Mouse (Mus musculus): ENCODE results near the gene Vmn1r19. TPM values are rescaled to one million over a fixed set of nuclear protein-coding genes. Genes with fewer than 3 reads are reported as not detected.
"Not testable (repeated sequence)": the region's sequence is repeated elsewhere in the genome, so short reads cannot be mapped to it uniquely, and the experiment has no call there.

Vmn1r19 gene
- total RNA-seq (2022) = not detected

DNA sequence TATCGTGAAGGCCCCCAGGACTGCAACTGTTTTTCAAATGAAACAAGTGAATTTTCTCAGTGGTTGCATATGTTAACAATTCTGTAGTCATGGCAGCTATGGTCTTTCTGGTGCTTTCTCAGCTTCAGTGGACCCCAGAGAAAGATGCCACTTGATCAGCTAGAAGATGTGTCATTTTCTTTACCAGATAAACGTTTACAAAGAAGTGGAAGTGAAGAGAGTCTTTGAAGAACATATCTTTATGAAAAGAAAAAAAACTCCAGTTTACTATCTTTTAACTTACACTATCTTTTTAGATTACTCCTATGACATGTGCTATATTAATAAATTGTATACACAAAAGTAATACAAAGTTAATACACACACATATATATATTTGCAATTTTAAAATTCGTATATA, at the start of gene Vmn1r19:
TSS of gene Vmn1r19 (plus strand) at position 301 of the 400 bp plus-strand sequence.
- not testable (repeated sequence) for DNase-seq

DNA sequence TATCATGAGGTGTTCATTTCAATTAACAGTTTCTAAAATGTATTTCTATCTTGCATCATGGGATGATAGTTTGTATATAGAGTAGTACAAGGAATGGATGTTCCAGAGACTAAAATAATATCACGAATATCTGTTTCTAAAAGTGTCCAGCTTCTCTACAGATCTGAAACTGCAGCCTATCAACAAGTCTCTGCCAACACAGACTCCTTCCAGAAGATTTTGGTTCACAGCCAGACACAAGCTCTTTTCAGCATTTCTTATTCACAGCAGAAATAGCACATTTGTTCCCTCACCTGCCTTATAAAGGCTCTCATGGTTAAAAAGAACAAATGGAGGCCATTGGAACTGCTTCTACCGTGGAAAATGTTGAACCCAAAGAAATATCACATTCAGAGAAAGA, 46.7 kb upstream of the Vmn1r19 start:
- no peak for DNase-seq

DNA sequence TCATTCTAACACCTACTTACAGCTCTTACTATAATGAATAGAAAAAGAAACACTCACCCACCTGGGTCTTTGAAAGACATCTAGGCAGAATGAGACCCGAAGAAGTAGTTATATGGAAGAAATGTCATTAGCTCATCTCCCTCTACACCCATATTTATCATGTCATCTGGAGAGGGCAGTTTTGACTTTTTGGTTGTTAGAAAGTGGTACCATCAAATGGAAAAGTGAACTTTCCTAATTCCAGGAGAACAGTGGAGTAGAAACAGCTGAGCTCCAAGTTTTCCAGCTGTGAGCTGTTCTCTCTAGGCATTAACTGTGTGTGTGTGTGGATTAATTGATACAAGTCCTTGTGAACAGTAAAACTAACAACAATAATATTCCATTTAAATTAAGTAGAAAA, 40.0 kb upstream of the Vmn1r19 start, which contains the start of gene Vmn1r17:
TSS of gene Vmn1r17 (minus strand) at position 101 of the 400 bp plus-strand sequence.
- DNase-seq = no peak

DNA sequence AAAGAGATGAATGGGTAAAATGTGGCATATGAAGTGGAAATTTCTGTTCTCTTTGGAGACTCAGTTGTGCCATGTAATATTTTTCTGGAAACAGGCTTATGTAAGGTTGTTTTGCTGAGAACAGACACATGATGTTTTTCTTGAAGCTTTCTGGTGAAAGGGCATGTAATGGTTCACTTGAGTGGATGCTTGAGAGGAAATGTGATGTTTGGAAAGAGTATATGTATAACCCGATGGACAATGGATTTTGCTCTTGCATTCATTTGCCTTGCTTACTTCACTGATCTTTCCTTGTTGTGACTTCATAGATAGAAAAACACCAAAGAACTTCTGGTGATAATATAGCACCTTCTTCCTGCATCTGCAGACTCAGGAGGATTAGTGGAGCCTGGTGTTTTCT, 37.7 kb upstream of the Vmn1r19 start:
- DNase-seq = not testable (repeated sequence)

DNA sequence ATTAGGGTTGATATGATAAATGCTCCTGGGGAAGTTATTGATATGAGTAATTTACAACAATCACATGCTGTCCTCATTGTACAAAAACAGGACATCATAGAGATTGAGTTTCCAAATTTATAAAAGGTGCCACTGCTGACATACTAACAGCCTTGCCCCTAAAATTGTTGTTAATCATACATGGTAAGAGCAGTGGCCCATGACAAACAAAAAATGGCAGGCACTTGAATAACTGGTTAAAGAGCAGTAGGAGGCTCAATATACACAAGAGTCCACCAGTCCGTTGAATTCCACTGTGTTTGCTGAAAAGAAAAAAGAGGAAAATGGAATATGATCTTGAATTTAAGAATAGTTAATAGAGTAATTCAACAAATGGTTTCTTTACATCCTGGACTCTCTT, 36.1 kb upstream of the Vmn1r19 start:
- DNase-seq = no peak

DNA sequence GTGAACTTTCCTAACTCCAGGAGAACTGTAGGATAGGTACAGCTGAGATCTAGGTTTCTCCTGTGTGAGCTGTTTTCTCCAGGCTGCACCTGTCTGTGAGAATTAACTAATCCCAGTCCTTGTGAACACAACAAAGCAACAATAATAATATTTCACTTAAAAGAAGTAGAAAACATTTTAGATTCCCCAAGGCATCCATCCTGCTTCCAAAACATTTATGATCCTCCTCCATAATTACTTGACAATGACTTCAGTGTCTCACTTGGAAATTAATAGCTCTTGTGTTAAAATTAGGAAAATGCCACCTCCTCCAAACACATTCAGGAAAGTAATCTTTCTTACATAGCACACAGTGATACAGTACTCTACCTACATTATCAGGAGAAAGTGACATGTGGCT, 7.9 kb upstream of the Vmn1r19 start, which contains the start of gene Vmn1r18:
TSS of gene Vmn1r18 (minus strand) at position 101 of the 400 bp plus-strand sequence.
- DNase-seq = no peak

DNA sequence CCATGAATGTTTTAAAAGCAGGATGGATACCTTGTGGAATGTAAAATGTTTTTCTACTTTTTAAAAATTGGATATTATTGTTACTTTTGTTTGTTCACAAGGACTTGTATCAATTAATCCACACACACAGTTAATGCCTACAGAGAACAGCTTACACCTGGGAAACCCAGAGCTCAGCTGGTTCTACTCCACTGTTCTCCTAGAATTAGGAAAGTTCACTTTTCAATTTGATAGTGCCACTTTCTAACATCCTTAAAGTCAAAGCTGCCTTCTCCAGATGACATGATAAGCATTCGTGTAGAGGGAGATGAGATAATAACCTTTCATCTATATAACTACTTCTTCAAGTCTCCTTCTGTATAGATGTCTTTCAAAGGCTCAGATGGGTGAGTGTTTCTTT, 25.1 kb downstream of the Vmn1r19 start, which contains the start of gene Vmn1r20:
TSS of gene Vmn1r20 (plus strand) at position 301 of the 400 bp plus-strand sequence.
- DNase-seq = no peak

DNA sequence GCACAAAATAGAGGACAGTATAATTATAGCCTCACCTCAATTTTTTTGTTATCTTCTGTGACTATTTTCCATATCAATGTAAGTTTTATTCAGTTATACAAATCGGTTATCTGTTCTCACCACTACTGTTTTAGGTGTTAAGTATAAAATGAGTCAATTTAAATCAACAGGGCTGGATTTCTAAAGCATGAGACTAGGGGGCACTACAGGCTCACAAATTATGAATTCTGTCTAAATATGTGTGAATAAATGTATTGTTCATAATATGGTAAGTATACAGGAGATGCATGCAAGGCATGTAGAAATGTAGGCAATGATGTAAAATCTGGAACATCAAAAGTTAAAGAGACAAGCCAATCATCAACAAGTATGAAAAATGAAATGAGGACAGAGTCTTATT, 27.6 kb downstream of the Vmn1r19 start:
- DNase-seq = no peak

Other genes with a start within 250 kb of the Vmn1r19 start
- gene Vmn1r12, start 246.9 kb upstream of the Vmn1r19 start, total RNA-seq (2022) = not detected
- gene Vmn1r13, start 200.5 kb upstream of the Vmn1r19 start, total RNA-seq (2022) = not detected
- gene Vmn1r14, start 172.1 kb upstream of the Vmn1r19 start, total RNA-seq (2022) = not detected
- gene Vmn1r15, start 145.8 kb upstream of the Vmn1r19 start, total RNA-seq (2022) = under 1 TPM in 1 of 4 experiments, not detected in 3; 0.14 TPM
- gene Vmn1r16, start 74.3 kb upstream of the Vmn1r19 start, total RNA-seq (2022) = not detected
- not detected for gene Vmn1r17, start 40.1 kb upstream of the Vmn1r19 start, total RNA-seq (2022)
- under 1 TPM in 1 of 4 experiments, not detected in 3; 0.03 TPM for gene Vmn1r18, start 8.0 kb upstream of the Vmn1r19 start, total RNA-seq (2022)
- not detected for gene Vmn1r20, start 25.1 kb downstream of the Vmn1r19 start, total RNA-seq (2022)
- 10 to 100 TPM; 26.2 to 45.5 (median 38.4) TPM for gene Ppm1k, start 131.7 kb downstream of the Vmn1r19 start, total RNA-seq (2022)
- gene Herc6, start 177.2 kb downstream of the Vmn1r19 start, total RNA-seq (2022) = 10 to 100 TPM; 14.2 to 25.0 (median 21.4) TPM

Data from adrenal gland, adult 8-10 months (tissue).